Mouse (Mus musculus) midbrain, embryonic 13.5 days (tissue): Measurements from ENCODE around the gene Trp53. TPM values are rescaled to one million over a fixed set of nuclear protein-coding genes. Genes with fewer than 3 reads are reported as not detected.
A peak's percentile ranks its signal among the peaks of the same experiment; 100 is the strongest.

Experiments used
- ATAC-seq: fragments of 200-750 bp; cut with Nextera tagmentation; 2 replicates; pipeline ENCODE4 v1.8.0; 2017; ENCODE audit warnings: mild to moderate bottlenecking, moderate TSS enrichment, moderate library complexity
- H3K27ac ChIP-seq: fragments of 300-500 bp; sonication (generic); 2 replicates; pipeline ENCODE4 v1.5.1; 2015; ENCODE audit warnings: inconsistent platforms, mild to moderate bottlenecking, moderate library complexity
- H3K27me3 ChIP-seq: fragments of 300-500 bp; sonication (generic); 2 replicates; pipeline ENCODE4 v1.6.1; 2015; ENCODE audit warnings: mild to moderate bottlenecking, inconsistent platforms
- H3K36me3 ChIP-seq: fragments of 300-500 bp; sonication (generic); 2 replicates; pipeline ENCODE4 v1.6.1; 2015; ENCODE audit warnings: mild to moderate bottlenecking, inconsistent platforms
- H3K4me1 ChIP-seq: fragments of 300-500 bp; sonication (generic); replicated peaks from 2 replicates; pipeline ENCODE4 v1.6.1; 2015; ENCODE audit warnings: inconsistent platforms
- H3K4me2 ChIP-seq: fragments of 300-500 bp; sonication (generic); replicated peaks from 2 replicates; pipeline ENCODE4 v1.6.1; 2015; ENCODE audit warnings: moderate library complexity, mild to moderate bottlenecking, inconsistent platforms
- H3K4me3 ChIP-seq: fragments of 300-500 bp; sonication (generic); replicated peaks from 2 replicates; pipeline ENCODE4 v1.5.1; 2015; ENCODE audit warnings: mild to moderate bottlenecking, inconsistent platforms
- H3K9ac ChIP-seq: fragments of 300-500 bp; sonication (generic); replicated peaks from 2 replicates; pipeline ENCODE4 v1.6.1; 2015; ENCODE audit warnings: mild to moderate bottlenecking, inconsistent platforms
- H3K9me3 ChIP-seq: fragments of 300-500 bp; sonication (generic); 2 replicates; pipeline ENCODE4 v1.6.1; 2016; ENCODE audit warnings: mild to moderate bottlenecking, inconsistent platforms
- WGBS: fragments of 180-500 bp; shearing (Covaris S2); methylation state at CpG from one replicate; pipeline ENCODE4 v1.1.7; 2015; 5-methylcytosine and 5-hydroxymethylcytosine counted together
- polyA plus RNA-seq: library from polyadenylated mRNA; unstranded; fragments of >200 nt; fragmentation: Nextera tagmentation; extraction: Ambion mirVana; gene quantifications from 2 replicates; pipeline ENCODE4 v1.2.1, GENCODE M21; 2015

The Trp53 gene
- polyA plus RNA-seq, 1 experiment from 2014 or later: 93.4 TPM

- Histone ChIP-seq H3K36me3 (peaks cover 42% of the 10 kb centered on the region), H3K27ac (no peak overlapping the region), H3K9ac (no peak overlapping the region), H3K4me2 (no peak overlapping the region), H3K4me3 (no peak overlapping the region), H3K27me3 (no peaks in the 10 kb centered on the region), H3K4me1 (peaks cover 14% of the 10 kb centered on the region), H3K9me3 (no peaks in the 10 kb centered on the region)
- 86% methylated on average over 7 of the region's 7 CpGs for WGBS
- ATAC-seq: no peak
Measured at GRCm38 (mm10) chr11:69585718-69586325, 5.7 kb downstream of the Trp53 start.

GRCm38 (mm10) chr11:69589207-69589834 lies 9.2 kb downstream of the Trp53 start:
- Histone ChIP-seq H3K9me3 (no peaks in the 10 kb centered on the region), H3K4me2 (no peak overlapping the region), H3K4me1 (0 out of 2 replicates have a peak, but pooled peaks cover 8% of the 10 kb centered on the region), H3K36me3 (peaks cover 61% of the 10 kb centered on the region), H3K4me3 (no peak overlapping the region), H3K27me3 (no peaks in the 10 kb centered on the region), H3K9ac (no peak overlapping the region), H3K27ac (no peak overlapping the region)
- no peak for ATAC-seq
- WGBS: 96% methylated on average over 22 of the region's 22 CpGs

- H3K27me3 ChIP-seq: no peaks in the 10 kb centered on the region
- no peaks in the 10 kb centered on the region for H3K9me3 ChIP-seq
- H3K4me2 ChIP-seq: no peak overlapping the region
- no peak overlapping the region for H3K9ac ChIP-seq
- no peak overlapping the region for H3K27ac ChIP-seq
- 95% methylated on average over 8 of the region's 8 CpGs for WGBS
- H3K36me3 ChIP-seq: peaks cover 67% of the 10 kb centered on the region
- no peak for ATAC-seq
- no peak overlapping the region for H3K4me3 ChIP-seq
- H3K4me1 ChIP-seq: 0 out of 2 replicates have a peak, but pooled peaks cover 8% of the 10 kb centered on the region
Measured at GRCm38 (mm10) chr11:69590622-69591021, 10.5 kb downstream of the Trp53 start.

GRCm38 (mm10) chr11:69591424-69591823 lies 11.3 kb downstream of the Trp53 start:
- Histone ChIP-seq H3K9ac (no peak overlapping the region), H3K4me3 (no peak overlapping the region), H3K27ac (no peak overlapping the region), H3K36me3 (peaks cover 70% of the 10 kb centered on the region), H3K4me2 (no peak overlapping the region), H3K4me1 (0 out of 2 replicates have a peak, but pooled peaks cover 8% of the 10 kb centered on the region), H3K27me3 (no peaks in the 10 kb centered on the region), H3K9me3 (no peaks in the 10 kb centered on the region)
- 86% methylated on average over 3 of the region's 3 CpGs for WGBS
- no peak for ATAC-seq

GRCm38 (mm10) chr11:69591899-69592637 lies 11.9 kb downstream of the Trp53 start:
- 68% methylated on average over 7 of the region's 7 CpGs for WGBS
- ATAC-seq: peak; percentile 62
- 0 out of 2 replicates have a peak overlapping the region, but pooled peaks have one; percentile 10 for H3K9ac ChIP-seq
- peaks cover 68% of the 10 kb centered on the region for H3K36me3 ChIP-seq
- H3K9me3 ChIP-seq: no peaks in the 10 kb centered on the region
- 0 out of 2 replicates have a peak, but pooled peaks cover 8% of the 10 kb centered on the region for H3K4me1 ChIP-seq
- no peaks in the 10 kb centered on the region for H3K27me3 ChIP-seq
- no peak overlapping the region for H3K4me2 ChIP-seq
- H3K27ac ChIP-seq: peak overlapping the region; percentile 64
- H3K4me3 ChIP-seq: no peak overlapping the region

GRCm38 (mm10) chr11:69592799-69593198 lies 12.6 kb downstream of the Trp53 start:
- ATAC-seq: no peak
- H3K36me3 ChIP-seq: peaks cover 60% of the 10 kb centered on the region
- H3K4me3 ChIP-seq: no peak overlapping the region
- no peak overlapping the region for H3K9ac ChIP-seq
- H3K27ac ChIP-seq: peak overlapping the region; percentile 64
- H3K27me3 ChIP-seq: no peaks in the 10 kb centered on the region
- 89% methylated on average over 4 of the region's 4 CpGs for WGBS
- no peak overlapping the region for H3K4me2 ChIP-seq
- no peaks in the 10 kb centered on the region for H3K9me3 ChIP-seq
- H3K4me1 ChIP-seq: 0 out of 2 replicates have a peak, but pooled peaks cover 8% of the 10 kb centered on the region

- H3K9me3 ChIP-seq: no peaks in the 10 kb centered on the region
- peaks cover 40% of the 10 kb centered on the region for H3K36me3 ChIP-seq
- no peak for ATAC-seq
- no peak overlapping the region for H3K27ac ChIP-seq
- no peak overlapping the region for H3K4me3 ChIP-seq
- no peaks in the 10 kb centered on the region for H3K27me3 ChIP-seq
- WGBS: 97% methylated on average over 6 of the region's 6 CpGs
- peaks cover 15% of the 10 kb centered on the region for H3K4me1 ChIP-seq
- no peak overlapping the region for H3K9ac ChIP-seq
- no peak overlapping the region for H3K4me2 ChIP-seq
Measured at GRCm38 (mm10) chr11:69594853-69595252, 14.7 kb downstream of the Trp53 start.

- Histone ChIP-seq H3K9me3 (no peaks in the 10 kb centered on the region), H3K4me2 (0 out of 2 replicates have a peak overlapping the region, but pooled peaks have one; percentile 0), H3K27ac (no peak overlapping the region), H3K9ac (no peak overlapping the region), H3K4me3 (no peak overlapping the region), H3K4me1 (peaks cover 31% of the 10 kb centered on the region), H3K36me3 (peaks cover 26% of the 10 kb centered on the region), H3K27me3 (peaks cover 10% of the 10 kb centered on the region; the same call in 1 of the 2 replicates)
- WGBS: 9% methylated on average over 9 of the region's 9 CpGs
- no peak for ATAC-seq
Measured at GRCm38 (mm10) chr11:69599436-69599835, 19.3 kb downstream of the Trp53 start.

GRCm38 (mm10) chr11:69600098-69600497 lies 19.9 kb downstream of the Trp53 start:
- ATAC-seq: no peak; the same call in 1 of the 2 replicates
- H3K9me3 ChIP-seq: no peaks in the 10 kb centered on the region
- H3K4me2 ChIP-seq: peak overlapping the region; percentile 0; the same call in 1 of the 2 replicates
- H3K4me3 ChIP-seq: no peak overlapping the region
- peak overlapping the region; percentile 2; the same call in 1 of the 2 replicates for H3K27ac ChIP-seq
- peaks cover 10% of the 10 kb centered on the region; the same call in 1 of the 2 replicates for H3K27me3 ChIP-seq
- peaks cover 36% of the 10 kb centered on the region for H3K4me1 ChIP-seq
- H3K9ac ChIP-seq: no peak overlapping the region; the same call in 1 of the 2 replicates
- 8% methylated on average over 6 of the region's 6 CpGs for WGBS
- H3K36me3 ChIP-seq: peaks cover 23% of the 10 kb centered on the region

- no peak overlapping the region for H3K4me2 ChIP-seq
- peaks cover 42% of the 10 kb centered on the region for H3K4me1 ChIP-seq
- H3K9ac ChIP-seq: no peak overlapping the region
- no peaks in the 10 kb centered on the region for H3K9me3 ChIP-seq
- no peak overlapping the region for H3K27ac ChIP-seq
- WGBS: 79% methylated on average over 3 of the region's 3 CpGs
- H3K4me3 ChIP-seq: no peak overlapping the region
- ATAC-seq: no peak
- peaks cover 10% of the 10 kb centered on the region; the same call in 1 of the 2 replicates for H3K27me3 ChIP-seq
- H3K36me3 ChIP-seq: peaks cover 17% of the 10 kb centered on the region
Measured at GRCm38 (mm10) chr11:69601768-69602167, 21.6 kb downstream of the Trp53 start.

- H3K27me3 ChIP-seq: peaks cover 10% of the 10 kb centered on the region; the same call in 1 of the 2 replicates
- H3K4me3 ChIP-seq: no peak overlapping the region
Measured at GRCm38 (mm10) chr11:69603516-69603915, 23.4 kb downstream of the Trp53 start.

More at GRCm38 (mm10) chr11:69603516-69603915, 23.4 kb downstream of the Trp53 start:
- Histone ChIP-seq H3K9me3 (no peaks in the 10 kb centered on the region), H3K4me2 (peak overlapping the region; percentile 92), H3K36me3 (peaks cover 17% of the 10 kb centered on the region), H3K9ac (no peak overlapping the region), H3K27ac (no peak overlapping the region), H3K4me1 (peaks cover 42% of the 10 kb centered on the region)
- 87% methylated on average over 8 of the region's 8 CpGs for WGBS
- ATAC-seq: no peak
